Mouse (Mus musculus) liver, embryonic 11.5 days (tissue): Measurements from ENCODE around the gene Izumo4. TPM values are rescaled to one million over a fixed set of nuclear protein-coding genes. Genes with fewer than 3 reads are reported as not detected.
A peak's percentile ranks its signal among the peaks of the same experiment; 100 is the strongest.

ENCODE experiments used
- ATAC-seq: fragments of 200-750 bp; cut with Nextera tagmentation; replicated peaks from 2 replicates; pipeline ENCODE4 v1.8.0; 2017; ENCODE audit warnings: moderate number of reproducible peaks, mild to moderate bottlenecking, moderate TSS enrichment, moderate library complexity; ENCODE audit not compliant: low FRiP score
- DNase-seq: peaks from one replicate; pipeline ENCODE4 v3.0.0-alpha.2; 2017; ENCODE audit warnings: low spot score
- H3K27ac ChIP-seq: fragments of 300-500 bp; sonication (generic); 2 replicates; pipeline ENCODE4 v1.5.1; 2014; ENCODE audit warnings: mild to moderate bottlenecking, low read depth, low read length, control low read depth
- H3K27me3 ChIP-seq: fragments of 300-500 bp; sonication (generic); replicated peaks from 2 replicates; pipeline ENCODE4 v1.6.1; 2014; ENCODE audit warnings: low read length, mixed read lengths; ENCODE audit not compliant: control insufficient read depth, insufficient read depth
- H3K36me3 ChIP-seq: fragments of 300-500 bp; sonication (generic); 2 replicates; pipeline ENCODE4 v1.6.1; 2014; ENCODE audit warnings: mild to moderate bottlenecking, low read length, moderate library complexity, mixed read lengths; ENCODE audit not compliant: control insufficient read depth, insufficient read depth
- H3K4me1 ChIP-seq: fragments of 300-500 bp; sonication (generic); replicated peaks from 2 replicates; pipeline ENCODE4 v1.6.1; 2014; ENCODE audit warnings: low read length, mixed read lengths; ENCODE audit not compliant: control insufficient read depth, insufficient read depth
- H3K4me2 ChIP-seq: fragments of 300-500 bp; sonication (generic); 2 replicates; pipeline ENCODE4 v1.6.1; 2014; ENCODE audit warnings: mild to moderate bottlenecking, control low read depth, moderate library complexity
- H3K4me3 ChIP-seq: fragments of 300-500 bp; sonication (generic); 2 replicates; pipeline ENCODE4 v1.5.1; 2014; ENCODE audit warnings: low read depth, low read length, control low read depth
- H3K9ac ChIP-seq: fragments of 300-500 bp; sonication (generic); 2 replicates; pipeline ENCODE4 v1.6.1; 2014; ENCODE audit warnings: low read depth, low read length, control low read depth
- H3K9me3 ChIP-seq: fragments of 300-500 bp; sonication (generic); 2 replicates; pipeline ENCODE4 v1.6.1; 2016; ENCODE audit warnings: low read length, inconsistent platforms, mixed read lengths; ENCODE audit not compliant: control insufficient read depth
- WGBS: fragments of 180-500 bp; shearing (Covaris S2); extraction: QIAGEN DNeasy Blood & Tissue Kit; methylation state at CpG from one replicate; pipeline ENCODE4 v1.1.7; 2014; 5-methylcytosine and 5-hydroxymethylcytosine counted together
- polyA plus RNA-seq: library from polyadenylated mRNA; unstranded; fragments of >200 nt; fragmentation: Nextera tagmentation; extraction: Ambion mirVana; gene quantifications from 2 replicates; pipeline ENCODE4 v1.2.1, GENCODE M21; 2014

Gene Izumo4
- polyA plus RNA-seq, 1 experiment from 2014 or later, result 6.8 TPM

- H3K4me1 ChIP-seq, result peaks cover 80% of the 10 kb centered on the region
- DNase-seq (peak; percentile 82), ATAC-seq (peak; percentile 76)
These were observed 4.2 kb upstream of the Izumo4 start for GRCm38 (mm10) chr10:80697812-80698211.

DNA sequence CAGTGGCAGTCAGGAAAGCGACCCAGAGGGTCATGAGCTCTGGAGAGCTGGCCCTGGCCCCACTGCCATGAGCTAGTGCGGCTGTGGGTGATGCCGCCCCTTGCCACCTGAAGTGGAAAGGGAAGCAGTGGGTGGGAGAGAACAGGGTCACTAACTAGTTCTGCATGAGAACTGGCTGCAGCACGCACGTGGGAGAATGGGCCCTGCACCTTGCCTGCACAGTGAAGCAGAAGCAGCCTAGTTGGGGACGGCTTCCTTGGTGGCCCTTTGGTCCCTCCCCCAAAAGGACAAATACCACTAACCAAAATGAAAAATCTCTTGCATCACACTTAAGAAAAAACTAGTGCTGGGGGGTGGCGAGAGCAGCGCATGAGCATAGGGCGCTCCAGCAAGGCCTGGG lies 3.4 kb upstream of the Izumo4 start:
- peak overlapping the region; percentile 47; the same call in 1 of the 2 replicates for H3K9ac ChIP-seq
- peaks cover 82% of the 10 kb centered on the region for H3K4me1 ChIP-seq
- peaks cover 7% of the 10 kb centered on the region; the same call in 1 of the 2 replicates for H3K36me3 ChIP-seq
- H3K9me3 ChIP-seq, result no peaks in the 10 kb centered on the region
- peak overlapping the region; percentile 84 for H3K27ac ChIP-seq
- H3K27me3 ChIP-seq, result no peaks in the 10 kb centered on the region
- peak overlapping the region; percentile 2; the same call in 1 of the 2 replicates for H3K4me3 ChIP-seq
- ATAC-seq, result no peak
- 74% methylated on average over 9 of the region's 9 CpGs for WGBS
- no peak for DNase-seq
- H3K4me2 ChIP-seq, result peak overlapping the region; percentile 56

More at GRCm38 (mm10) chr10:80697812-80698211, 4.2 kb upstream of the Izumo4 start:
- peak overlapping the region; percentile 47; the same call in 1 of the 2 replicates for H3K9ac ChIP-seq
- no peaks in the 10 kb centered on the region for H3K27me3 ChIP-seq
- peak overlapping the region; percentile 56 for H3K4me2 ChIP-seq
- H3K36me3 ChIP-seq, result peaks cover 8% of the 10 kb centered on the region; the same call in 1 of the 2 replicates
- H3K9me3 ChIP-seq, result no peaks in the 10 kb centered on the region
- H3K27ac ChIP-seq, result peak overlapping the region; percentile 84
- peak overlapping the region; percentile 2; the same call in 1 of the 2 replicates for H3K4me3 ChIP-seq
- WGBS, result 44% methylated on average over 9 of the region's 9 CpGs

DNA sequence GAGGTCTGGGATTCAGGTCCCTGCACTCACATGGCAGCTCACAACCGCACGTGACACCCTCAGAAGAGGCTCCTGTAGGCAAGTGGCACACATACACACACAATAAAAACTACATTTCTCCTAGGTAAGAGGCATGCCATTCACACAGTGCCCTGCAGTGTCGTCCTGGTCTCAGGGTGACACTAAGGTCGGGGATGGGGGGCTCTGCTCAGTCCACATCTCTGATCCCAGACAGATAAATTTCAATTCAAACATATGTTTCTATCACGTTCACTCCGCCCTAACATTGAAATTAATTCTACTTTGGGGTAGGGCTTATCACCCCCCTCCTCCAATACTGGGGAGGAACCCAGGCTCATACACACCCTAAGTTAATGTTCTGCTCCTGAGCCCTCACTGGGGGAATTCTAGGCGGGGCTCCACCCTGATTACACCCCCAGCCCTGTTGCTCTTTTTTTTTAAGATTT lies 1.9 kb upstream of the Izumo4 start:
- ATAC-seq (no peak), DNase-seq (no peak)
- H3K27ac ChIP-seq, result peak overlapping the region; percentile 76; the same call in 1 of the 2 replicates
- no peaks in the 10 kb centered on the region for H3K27me3 ChIP-seq
- peaks cover 71% of the 10 kb centered on the region for H3K4me1 ChIP-seq
- WGBS, result 63% methylated on average over 7 of the region's 7 CpGs
- no peaks in the 10 kb centered on the region for H3K9me3 ChIP-seq
- peak overlapping the region; percentile 52 for H3K9ac ChIP-seq
- H3K4me3 ChIP-seq, result peak overlapping the region; percentile 79
- H3K4me2 ChIP-seq, result peak overlapping the region; percentile 100
- H3K36me3 ChIP-seq, result peaks cover 2% of the 10 kb centered on the region; the same call in 1 of the 2 replicates

DNA sequence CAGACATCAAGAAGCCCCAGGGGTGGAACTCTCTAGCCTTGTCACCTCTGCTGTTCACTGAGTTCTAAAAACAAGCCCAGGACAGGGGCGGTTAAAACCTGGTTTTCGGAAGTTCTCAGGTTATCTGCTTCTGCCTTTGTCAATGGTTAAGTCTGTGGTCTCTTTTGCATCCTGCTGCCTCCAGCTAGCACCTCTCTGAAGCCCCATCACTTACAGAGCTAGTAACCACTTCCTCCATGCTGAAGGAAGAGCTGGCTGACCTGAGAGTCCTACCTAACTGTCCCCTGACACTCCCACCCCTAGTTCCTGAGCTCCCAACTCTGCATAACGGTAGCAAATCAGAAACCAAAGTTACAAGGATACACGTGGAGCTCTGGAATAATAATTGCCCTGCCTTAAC lies 1.3 kb upstream of the Izumo4 start:
- Histone ChIP-seq H3K9me3 (no peaks in the 10 kb centered on the region), H3K4me3 (peak overlapping the region; percentile 79), H3K36me3 (peaks cover 2% of the 10 kb centered on the region; the same call in 1 of the 2 replicates), H3K4me1 (peaks cover 65% of the 10 kb centered on the region), H3K27me3 (no peaks in the 10 kb centered on the region), H3K27ac (peak overlapping the region; percentile 76), H3K4me2 (peak overlapping the region; percentile 100), H3K9ac (peak overlapping the region; percentile 81)
- no peak for DNase-seq
- no peak for ATAC-seq
- WGBS, result 21% methylated on average over 4 of the region's 4 CpGs

- 3% methylated on average over 47 of the region's 47 CpGs for WGBS
- ATAC-seq, result peak; percentile 83
- Histone ChIP-seq H3K4me3 (peak overlapping the region; percentile 79), H3K9me3 (no peaks in the 10 kb centered on the region), H3K4me1 (peaks cover 45% of the 10 kb centered on the region), H3K27ac (peak overlapping the region; percentile 76), H3K4me2 (peak overlapping the region; percentile 100), H3K27me3 (no peaks in the 10 kb centered on the region), H3K36me3 (peaks cover 13% of the 10 kb centered on the region), H3K9ac (peak overlapping the region; percentile 71)
- DNase-seq, result peak; percentile 97
These were observed 779 bp downstream of the Izumo4 start for GRCm38 (mm10) chr10:80702536-80703390.

DNA sequence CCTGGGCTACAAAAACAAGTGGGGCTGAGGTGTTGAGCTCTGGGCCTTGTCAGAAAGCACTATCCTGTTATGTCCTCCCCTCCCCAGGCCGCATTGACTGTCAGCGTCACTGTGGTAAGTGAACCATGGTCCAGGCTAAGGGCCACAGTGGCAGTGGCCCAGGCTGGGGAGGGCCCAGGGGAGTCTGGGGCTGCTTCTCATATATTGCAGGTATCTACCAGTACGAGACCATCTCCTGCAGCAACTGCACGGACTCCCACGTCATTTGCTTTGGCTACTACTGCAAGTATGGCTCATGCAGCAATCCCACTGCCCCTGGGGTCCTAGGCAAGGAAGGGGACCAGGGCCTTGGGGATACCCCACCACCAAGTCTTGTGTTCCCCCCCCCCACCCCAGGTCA lies 1.7 kb downstream of the Izumo4 start:
- Histone ChIP-seq H3K27me3 (no peaks in the 10 kb centered on the region), H3K9ac (peak overlapping the region; percentile 71), H3K36me3 (peaks cover 22% of the 10 kb centered on the region), H3K27ac (peak overlapping the region; percentile 25; the same call in 1 of the 2 replicates), H3K9me3 (no peaks in the 10 kb centered on the region), H3K4me2 (peak overlapping the region; percentile 100), H3K4me3 (peak overlapping the region; percentile 79), H3K4me1 (peaks cover 36% of the 10 kb centered on the region)
- ATAC-seq (no peak), DNase-seq (no peak)
- 89% methylated on average over 5 of the region's 5 CpGs for WGBS

GRCm38 (mm10) chr10:80704418-80704817 lies 2.4 kb downstream of the Izumo4 start:
- Histone ChIP-seq H3K36me3 (peaks cover 29% of the 10 kb centered on the region), H3K4me3 (no peak overlapping the region), H3K27me3 (no peaks in the 10 kb centered on the region), H3K4me1 (peaks cover 30% of the 10 kb centered on the region), H3K9me3 (no peaks in the 10 kb centered on the region), H3K27ac (no peak overlapping the region), H3K4me2 (no peak overlapping the region; the same call in 1 of the 2 replicates), H3K9ac (no peak overlapping the region)
- no peak for ATAC-seq
- WGBS, result 89% methylated on average over 5 of the region's 5 CpGs
- DNase-seq, result no peak

- no peak overlapping the region for H3K27ac ChIP-seq
- H3K9me3 ChIP-seq, result no peaks in the 10 kb centered on the region
- H3K4me2 ChIP-seq, result no peak overlapping the region
- ATAC-seq (no peak), DNase-seq (no peak)
- H3K4me1 ChIP-seq, result peaks cover 24% of the 10 kb centered on the region
- WGBS, result 61% methylated on average over 3 of the region's 3 CpGs
- H3K9ac ChIP-seq, result no peak overlapping the region
- H3K27me3 ChIP-seq, result no peaks in the 10 kb centered on the region
- H3K36me3 ChIP-seq, result peaks cover 35% of the 10 kb centered on the region
- H3K4me3 ChIP-seq, result no peak overlapping the region
These were observed 3.0 kb downstream of the Izumo4 start for GRCm38 (mm10) chr10:80705033-80705432.
